ENCODE assay signal across 10 mouse cellular contexts in genomic region chr6:30551644-30552580, GRCm38 (mm10). TPM values are rescaled to one million over a fixed set of nuclear protein-coding genes. Genes with fewer than 3 reads are reported as not detected.
DNase-seq lines count a peak whose midpoint lies in the region; ATAC-seq and TF ChIP-seq lines count a peak whose summit lies in the region.
"Had no signal": no experiment of that assay in that cellular context is flagged by ENCODE, and none has a peak within 500 bp of the region (broad histone marks: within the 10 kb centered on the region; RNA-seq: fewer than 3 reads in every experiment).

No protein-coding gene starts in this region.

- H3K27me3 ChIP-seq in hindbrain, embryonic 15.5 days: no peaks in the 10 kb centered on the region
- H3K27me3 ChIP-seq in neural tube, embryonic 11.5 days (ENCODE audit: control insufficient read depth, insufficient read depth, low read length): no peaks in the 10 kb centered on the region

- peak overlapping the region; percentile 55 for H3K4me2 ChIP-seq in hindbrain, embryonic 15.5 days
- H3K4me2 ChIP-seq in neural tube, embryonic 11.5 days (ENCODE audit: low read depth): peak overlapping the region; percentile 29

- H3K27ac ChIP-seq in gastrocnemius, adult 2 months: no peak overlapping the region
- H3K27ac ChIP-seq in hindbrain, embryonic 15.5 days (replicated peaks): peak overlapping the region; percentile 79
- peak overlapping the region; percentile 83 for H3K27ac ChIP-seq in neural tube, embryonic 11.5 days (ENCODE audit: low read depth, low read length)

- no peaks in the 10 kb centered on the region for H3K9me3 ChIP-seq in hindbrain, embryonic 15.5 days
- H3K9me3 ChIP-seq in neural tube, embryonic 11.5 days (ENCODE audit: control insufficient read depth, low read length): no peaks in the 10 kb centered on the region

- H3K36me3 ChIP-seq in hindbrain, embryonic 15.5 days: no peaks in the 10 kb centered on the region
- H3K36me3 ChIP-seq in neural tube, embryonic 11.5 days (ENCODE audit: control insufficient read depth, insufficient read depth, low read length): no peaks in the 10 kb centered on the region

- peak; percentile 6 for DNase-seq in gastrocnemius, postnatal 10 days
- no peak for DNase-seq in gastrocnemius, adult 2 months
- DNase-seq in right cerebral cortex, postnatal 10 days (ENCODE audit: low spot score in 2 of 2): peak; percentile 65 to 67
- no peak for DNase-seq in right cerebral cortex, adult 18-20 months
- peak; percentile 65 for DNase-seq in neural tube, embryonic 11.5 days (ENCODE audit: low spot score)
- DNase-seq in ovary, postnatal 10 days (ENCODE audit: low spot score): no peak

- intact Hi-C loops in gastrocnemius, adult 2 months (cut with DNase I): no loop called here

- ATAC-seq in hindbrain, embryonic 15.5 days (ENCODE audit: low FRiP score, low read depth): peak; percentile 76; the same call in 1 of the 2 replicates
- ATAC-seq in neural tube, embryonic 11.5 days (ENCODE audit: insufficient read depth, low FRiP score, low TSS enrichment): peak; percentile 60; the same call in 1 of the 2 replicates
- ATAC-seq in monocyte, adult 5-6 weeks (replicated peaks; ENCODE audit: insufficient number of reproducible peaks, low FRiP score, low TSS enrichment, poor library complexity, severe bottlenecking): no peak

- H3K4me3 ChIP-seq in gastrocnemius, adult 2 months: no peak overlapping the region
- H3K4me3 ChIP-seq in hindbrain, embryonic 15.5 days: peak overlapping the region; percentile 23
- no peak overlapping the region for H3K4me3 ChIP-seq in neural tube, embryonic 11.5 days (ENCODE audit: low read depth, low read length)
- H3K4me3 ChIP-seq: erythroblast, embryonic 14.5 days had no signal

- H3K9ac ChIP-seq in hindbrain, embryonic 15.5 days: peak overlapping the region; percentile 42
- H3K9ac ChIP-seq in neural tube, embryonic 11.5 days (ENCODE audit: low read length): peak overlapping the region; percentile 50

- H3K4me1 ChIP-seq in hindbrain, embryonic 15.5 days (replicated peaks): peaks cover 35% of the 10 kb centered on the region
- peaks cover 19% of the 10 kb centered on the region for H3K4me1 ChIP-seq in neural tube, embryonic 11.5 days (ENCODE audit: control insufficient read depth, insufficient read depth, low read length)

- 12% methylated on average over 23 of the region's 23 CpGs for WGBS in hindbrain, embryonic 15.5 days
- WGBS in neural tube, embryonic 11.5 days: 23% methylated on average over 23 of the region's 23 CpGs

- TF ChIP-seq CTCF in gastrocnemius, adult 2 months (IDR thresholded peaks at IDR 0.05): no peak

RNA-seq across cellular contexts. Expression of gene Cpa2, which starts 10.5 kb away (rescaled TPM):
- total RNA-seq in gastrocnemius, postnatal 10 days (2021): 1 to 10 TPM; 1.2 to 1.6 TPM
- not detected for total RNA-seq in gastrocnemius, adult 2 months (2021)
- polyA plus RNA-seq in hindbrain, embryonic 15.5 days (2015; fragmentation: Nextera tagmentation; extraction: Ambion mirVana): 7.3 and 8.5 TPM in 2 replicates
- polyA plus RNA-seq in neural tube, embryonic 11.5 days (2014; fragmentation: Nextera tagmentation; extraction: Ambion mirVana): 11.3 and 13.1 TPM in 2 replicates
- not detected in 3 replicates for total RNA-seq in monocyte, adult 5-6 weeks (2017)
- polyA plus RNA-seq: erythroblast, embryonic 14.5 days had no signal

RNA-seq across cellular contexts. Expression of gene Cpa4, which starts 16.3 kb away (rescaled TPM):
- 1 to 10 TPM in 1 of 2 experiments, under 1 TPM in 1; 0.80 to 1.2 TPM for total RNA-seq in gastrocnemius, postnatal 10 days (2021)
- not detected for total RNA-seq in gastrocnemius, adult 2 months (2021)
- polyA plus RNA-seq in hindbrain, embryonic 15.5 days (2015; fragmentation: Nextera tagmentation; extraction: Ambion mirVana): 0.52 and 0.96 TPM in 2 replicates
- 2.1 and 3.6 TPM in 2 replicates for polyA plus RNA-seq in neural tube, embryonic 11.5 days (2014; fragmentation: Nextera tagmentation; extraction: Ambion mirVana)
- total RNA-seq in monocyte, adult 5-6 weeks (2017): not detected in 3 replicates
- polyA plus RNA-seq: erythroblast, embryonic 14.5 days; small intestine, adult 2 months had no signal

RNA-seq across cellular contexts. Expression of gene Ssmem1, which starts 42.3 kb away (rescaled TPM):
- under 1 TPM; 0.21 to 0.56 TPM for total RNA-seq in gastrocnemius, postnatal 10 days (2021)
- total RNA-seq in gastrocnemius, adult 2 months (2021): under 1 TPM; 0.18 to 0.20 TPM
- polyA plus RNA-seq in hindbrain, embryonic 15.5 days (2015; fragmentation: Nextera tagmentation; extraction: Ambion mirVana): 0.22 TPM in 1 of 2 replicates, not detected in the other
- polyA plus RNA-seq in neural tube, embryonic 11.5 days (2014; fragmentation: Nextera tagmentation; extraction: Ambion mirVana): 0.40 and 1.1 TPM in 2 replicates
- total RNA-seq in monocyte, adult 5-6 weeks (2017): not detected in 3 replicates
- polyA plus RNA-seq: erythroblast, embryonic 14.5 days; small intestine, adult 2 months had no signal

RNA-seq across cellular contexts. Expression of gene Tmem209, which starts 42.3 kb away (rescaled TPM):
- 10 to 100 TPM; 10.5 to 12.1 TPM for total RNA-seq in gastrocnemius, postnatal 10 days (2021)
- total RNA-seq in gastrocnemius, adult 2 months (2021): 10 to 100 TPM in 1 of 2 experiments, 1 to 10 TPM in 1; 7.1 to 11.4 TPM
- 25.4 and 30.3 TPM in 2 replicates for polyA plus RNA-seq in hindbrain, embryonic 15.5 days (2015; fragmentation: Nextera tagmentation; extraction: Ambion mirVana)
- polyA plus RNA-seq in neural tube, embryonic 11.5 days (2014; fragmentation: Nextera tagmentation; extraction: Ambion mirVana): 38.6 and 41.5 TPM in 2 replicates
- 17.6 to 26.6 TPM (median 17.8 TPM) in 3 replicates for total RNA-seq in monocyte, adult 5-6 weeks (2017)

RNA-seq across cellular contexts. Expression of gene Cpa5, which starts 58.9 kb away (rescaled TPM):
- under 1 TPM; 0.78 to 0.93 TPM for total RNA-seq in gastrocnemius, postnatal 10 days (2021)
- not detected for total RNA-seq in gastrocnemius, adult 2 months (2021)
- polyA plus RNA-seq in hindbrain, embryonic 15.5 days (2015; fragmentation: Nextera tagmentation; extraction: Ambion mirVana): not detected in 2 replicates
- 0.50 TPM in 1 of 2 replicates, not detected in the other for polyA plus RNA-seq in neural tube, embryonic 11.5 days (2014; fragmentation: Nextera tagmentation; extraction: Ambion mirVana)
- total RNA-seq in monocyte, adult 5-6 weeks (2017): not detected in 3 replicates
- polyA plus RNA-seq: erythroblast, embryonic 14.5 days; small intestine, adult 2 months had no signal

Comparison
In these comparisons a context has a peak if more than half of its experiments do, and no peak if none do; other contexts are left out.
1. DNase-seq: peak in gastrocnemius, postnatal 10 days (single experiment), right cerebral cortex, postnatal 10 days (2 of 2) and neural tube, embryonic 11.5 days (single experiment); none in gastrocnemius, adult 2 months (single experiment), right cerebral cortex, adult 18-20 months (single experiment) and ovary, postnatal 10 days (single experiment).